Mouse (Mus musculus) splenic B cell, adult 2 months (primary cell): Measurements from ENCODE around the gene Gm21985.
A peak's percentile ranks its signal among the peaks of the same experiment; 100 is the strongest.

Experiments used
- DNase-seq: peaks from one replicate; pipeline ENCODE4 v3.0.0-alpha.2; 2011; ENCODE audit warnings: low read depth, low spot score
- H3K27me3 ChIP-seq: 2 replicates; pipeline ENCODE4 v1.6.1; 2012; ENCODE audit warnings: mild to moderate bottlenecking, low read length, moderate library complexity, mixed read lengths; ENCODE audit not compliant: control insufficient read depth, poor library complexity, insufficient read depth, severe bottlenecking
- H3K36me3 ChIP-seq: 2 replicates; pipeline ENCODE4 v1.6.1; 2012; ENCODE audit warnings: mild to moderate bottlenecking, low read length, moderate library complexity, mixed read lengths; ENCODE audit not compliant: control insufficient read depth, poor library complexity, insufficient read depth, severe bottlenecking

Gene Gm21985

GRCm38 (mm10) chr2:112266242-112266592, at the start of gene Gm21985:
TSS of gene Gm21985 (plus strand) at chr2:112266314.
- Histone ChIP-seq H3K27me3 (no peaks in the 10 kb centered on the region), H3K36me3 (peaks cover 4% of the 10 kb centered on the region)
- peak; percentile 66 for DNase-seq

- H3K27me3 ChIP-seq: no peaks in the 10 kb centered on the region
- H3K36me3 ChIP-seq: no peaks in the 10 kb centered on the region
- DNase-seq: no peak
Measured at GRCm38 (mm10) chr2:112217614-112218013, 48.5 kb upstream of the Gm21985 start.

GRCm38 (mm10) chr2:112220880-112221279, 45.2 kb upstream of the Gm21985 start:
- no peaks in the 10 kb centered on the region for H3K27me3 ChIP-seq

GRCm38 (mm10) chr2:112222607-112223006, 43.5 kb upstream of the Gm21985 start:
- Histone ChIP-seq H3K36me3 (no peaks in the 10 kb centered on the region), H3K27me3 (no peaks in the 10 kb centered on the region)
- no peak for DNase-seq

More at GRCm38 (mm10) chr2:112220880-112221279, 45.2 kb upstream of the Gm21985 start:
- H3K36me3 ChIP-seq: no peaks in the 10 kb centered on the region
- DNase-seq: no peak

- H3K27me3 ChIP-seq: no peaks in the 10 kb centered on the region
- H3K36me3 ChIP-seq: no peaks in the 10 kb centered on the region
- no peak for DNase-seq
Measured at GRCm38 (mm10) chr2:112224356-112224755, 41.8 kb upstream of the Gm21985 start.

GRCm38 (mm10) chr2:112232623-112233022, 33.5 kb upstream of the Gm21985 start:
- no peaks in the 10 kb centered on the region for H3K36me3 ChIP-seq
- no peaks in the 10 kb centered on the region for H3K27me3 ChIP-seq
- DNase-seq: no peak

- no peaks in the 10 kb centered on the region for H3K27me3 ChIP-seq
- no peak for DNase-seq
- H3K36me3 ChIP-seq: no peaks in the 10 kb centered on the region
Measured at GRCm38 (mm10) chr2:112236620-112237019, 29.5 kb upstream of the Gm21985 start.

GRCm38 (mm10) chr2:112238006-112238405, 28.1 kb upstream of the Gm21985 start:
- peak; percentile 6 for DNase-seq
- Histone ChIP-seq H3K36me3 (no peaks in the 10 kb centered on the region), H3K27me3 (no peaks in the 10 kb centered on the region)

GRCm38 (mm10) chr2:112239212-112239934, 26.7 kb upstream of the Gm21985 start, which contains the start of gene Lpcat4:
TSS of gene Lpcat4 (plus strand) at chr2:112239468.
- no peaks in the 10 kb centered on the region for H3K36me3 ChIP-seq
- DNase-seq: peak; percentile 86

GRCm38 (mm10) chr2:112239935-112240721, 26.0 kb upstream of the Gm21985 start:
- no peaks in the 10 kb centered on the region for H3K27me3 ChIP-seq
- H3K36me3 ChIP-seq: no peaks in the 10 kb centered on the region
- DNase-seq: peak; percentile 58

More at GRCm38 (mm10) chr2:112239212-112239934, 26.7 kb upstream of the Gm21985 start, which contains the start of gene Lpcat4:
- no peaks in the 10 kb centered on the region for H3K27me3 ChIP-seq

- no peaks in the 10 kb centered on the region for H3K36me3 ChIP-seq
- no peak for DNase-seq
Measured at GRCm38 (mm10) chr2:112241787-112242186, 24.3 kb upstream of the Gm21985 start.

GRCm38 (mm10) chr2:112245307-112245706, 20.8 kb upstream of the Gm21985 start:
- no peak for DNase-seq
- H3K27me3 ChIP-seq: no peaks in the 10 kb centered on the region
- no peaks in the 10 kb centered on the region for H3K36me3 ChIP-seq

More at GRCm38 (mm10) chr2:112241787-112242186, 24.3 kb upstream of the Gm21985 start:
- no peaks in the 10 kb centered on the region for H3K27me3 ChIP-seq

- no peak for DNase-seq
- Histone ChIP-seq H3K27me3 (no peaks in the 10 kb centered on the region), H3K36me3 (no peaks in the 10 kb centered on the region)
Measured at GRCm38 (mm10) chr2:112246193-112246592, 19.9 kb upstream of the Gm21985 start.

GRCm38 (mm10) chr2:112247323-112247722, 18.8 kb upstream of the Gm21985 start:
- Histone ChIP-seq H3K27me3 (no peaks in the 10 kb centered on the region), H3K36me3 (no peaks in the 10 kb centered on the region)
- DNase-seq: no peak

GRCm38 (mm10) chr2:112249780-112250453, 16.2 kb upstream of the Gm21985 start:
- DNase-seq: no peak

More at GRCm38 (mm10) chr2:112249780-112250453, 16.2 kb upstream of the Gm21985 start:
- no peaks in the 10 kb centered on the region for H3K36me3 ChIP-seq
- no peaks in the 10 kb centered on the region for H3K27me3 ChIP-seq
